Mouse (Mus musculus) regulatory T cell (primary cell): ENCODE data around the gene Ercc6l.
"Not testable (repeated sequence)": the region's sequence is repeated elsewhere in the genome, so short reads cannot be mapped to it uniquely, and the experiment has no call there.

Experiments
- in situ Hi-C: fragments of 300-600 bp; cut with MboI, MseI; formaldehyde crosslinking; loops from one replicate; pipeline ENCODE4 v1.15.1; 2025; ENCODE audit warnings: high pct_unique_total_duplicates

Ercc6l gene

GRCm38 (mm10) chrX:102109349-102109748, 47.5 kb downstream of the Ercc6l start:
- in situ Hi-C loops, result not testable (repeated sequence)

GRCm38 (mm10) chrX:102103830-102104229, 53.1 kb downstream of the Ercc6l start:
- in situ Hi-C loops, result not testable (repeated sequence)

GRCm38 (mm10) chrX:102101886-102102285, 55.0 kb downstream of the Ercc6l start:
- in situ Hi-C loops, result no loop called here

- in situ Hi-C loops, result no loop called here
Observed at GRCm38 (mm10) chrX:102094381-102094904, 62.4 kb downstream of the Ercc6l start.
